Mouse (Mus musculus): Measurements from ENCODE around the gene Dhx9.

Gene Dhx9

GRCm38 (mm10) chr1:153485201-153485796, 2.2 kb downstream of the Dhx9 start:
- DNase-seq, result no peak

- DNase-seq, result no peak
Observed at GRCm38 (mm10) chr1:153481025-153481412, 6.4 kb downstream of the Dhx9 start.

- DNase-seq, result peak; percentile 16
Observed at GRCm38 (mm10) chr1:153480386-153481024, 7.0 kb downstream of the Dhx9 start.

GRCm38 (mm10) chr1:153479296-153479695, 8.2 kb downstream of the Dhx9 start:
- no peak for DNase-seq

GRCm38 (mm10) chr1:153461796-153462195, 25.7 kb downstream of the Dhx9 start:
- no peak for DNase-seq

GRCm38 (mm10) chr1:153456137-153456536, 31.3 kb downstream of the Dhx9 start:
- DNase-seq, result no peak

GRCm38 (mm10) chr1:153453146-153453642, 34.3 kb downstream of the Dhx9 start:
- DNase-seq, result no peak

GRCm38 (mm10) chr1:153451237-153452154, 36.0 kb downstream of the Dhx9 start:
- no peak for DNase-seq

- no peak for DNase-seq
Observed at GRCm38 (mm10) chr1:153446120-153446831, 41.2 kb downstream of the Dhx9 start.

GRCm38 (mm10) chr1:153443632-153444031, 43.8 kb downstream of the Dhx9 start:
- no peak for DNase-seq

GRCm38 (mm10) chr1:153443019-153443418, 44.4 kb downstream of the Dhx9 start:
- DNase-seq, result no peak

- DNase-seq, result no peak
Observed at GRCm38 (mm10) chr1:153441656-153442055, 45.8 kb downstream of the Dhx9 start.

GRCm38 (mm10) chr1:153440752-153441151, 46.7 kb downstream of the Dhx9 start:
- no peak for DNase-seq

GRCm38 (mm10) chr1:153437536-153437935, 49.9 kb downstream of the Dhx9 start:
- DNase-seq, result no peak

GRCm38 (mm10) chr1:153433851-153434589, 53.4 kb downstream of the Dhx9 start:
- DNase-seq, result no peak

GRCm38 (mm10) chr1:153432329-153432728, 55.1 kb downstream of the Dhx9 start:
- no peak for DNase-seq

- no peak for DNase-seq
Observed at GRCm38 (mm10) chr1:153431701-153432100, 55.8 kb downstream of the Dhx9 start.

GRCm38 (mm10) chr1:153431158-153431557, 56.3 kb downstream of the Dhx9 start:
- DNase-seq, result no peak

- DNase-seq, result peak; percentile 85
Observed at GRCm38 (mm10) chr1:153424770-153425584, 62.5 kb downstream of the Dhx9 start, which contains the start of gene Shcbp1l. Shcbp1l (plus strand) TSS chr1:153425162.

GRCm38 (mm10) chr1:153424271-153424670, 63.2 kb downstream of the Dhx9 start:
- peak; percentile 14 for DNase-seq

- DNase-seq, result peak; percentile 9
Observed at GRCm38 (mm10) chr1:153417805-153418204, 69.7 kb downstream of the Dhx9 start.

Data from cerebellum, adult 11-12 months (tissue).